Mouse (Mus musculus): ENCODE measurements at regions not wholly inside any gene's neighbourhood (a gene's known extent, or its start where the extent isn't known, plus 50 kb on each side); places are given as distances from the start of the nearest gene placed in this dataset.
A peak's percentile ranks its signal among the peaks of the same experiment; 100 is the strongest.

- no peak for DNase-seq
Measured at GRCm38 (mm10) chr14:40758441-40758840, 134.6 kb downstream of the Sh2d4b start.

GRCm38 (mm10) chr14:40740541-40740940 is 152.5 kb downstream of the Sh2d4b start:
- DNase-seq: no peak

GRCm38 (mm10) chr14:40731861-40732260 is 161.2 kb downstream of the Sh2d4b start:
- peak; percentile 72 for DNase-seq

- no peak for DNase-seq
Measured at GRCm38 (mm10) chr14:40708981-40709531, 184.0 kb downstream of the Sh2d4b start.

GRCm38 (mm10) chr14:40707419-40707818 is 185.6 kb downstream of the Sh2d4b start:
- DNase-seq: no peak

- DNase-seq: no peak
Measured at GRCm38 (mm10) chr14:40703451-40703850, 189.6 kb downstream of the Sh2d4b start.

- no peak for DNase-seq
Measured at GRCm38 (mm10) chr14:40681711-40682110, 211.4 kb downstream of the Sh2d4b start.

- no peak for DNase-seq
Measured at GRCm38 (mm10) chr14:40653558-40653957, 239.5 kb downstream of the Sh2d4b start.

All from kidney, postnatal 10 days (tissue).